Mouse (Mus musculus) forebrain, embryonic 12.5 days (tissue): ENCODE data around the gene Adamts8. TPM values are rescaled to one million over a fixed set of nuclear protein-coding genes. Genes with fewer than 3 reads are reported as not detected.

Experiments
- ATAC-seq: fragments of 200-750 bp; cut with Nextera tagmentation; 2 replicates; pipeline ENCODE4 v1.8.0; 2017; ENCODE audit warnings: moderate TSS enrichment; ENCODE audit not compliant: low FRiP score
- H3K27ac ChIP-seq: fragments of 300-500 bp; sonication (generic); 2 replicates; pipeline ENCODE4 v1.5.1; 2016; ENCODE audit warnings: mild to moderate bottlenecking
- H3K27me3 ChIP-seq: fragments of 300-500 bp; sonication (generic); 2 replicates; pipeline ENCODE4 v1.6.1; 2016; ENCODE audit warnings: mild to moderate bottlenecking
- H3K36me3 ChIP-seq: fragments of 300-500 bp; sonication (generic); replicated peaks from 2 replicates; pipeline ENCODE4 v1.6.1; 2016; ENCODE audit warnings: mild to moderate bottlenecking
- H3K4me1 ChIP-seq: fragments of 300-500 bp; sonication (generic); 2 replicates; pipeline ENCODE4 v1.6.1; 2016
- H3K4me2 ChIP-seq: fragments of 300-500 bp; sonication (generic); 2 replicates; pipeline ENCODE4 v1.6.1; 2016; ENCODE audit warnings: mild to moderate bottlenecking, moderate library complexity
- H3K4me3 ChIP-seq: fragments of 300-500 bp; sonication (generic); replicated peaks from 2 replicates; pipeline ENCODE4 v1.5.1; 2016; ENCODE audit warnings: mild to moderate bottlenecking
- H3K9ac ChIP-seq: fragments of 300-500 bp; sonication (generic); 2 replicates; pipeline ENCODE4 v1.6.1; 2016; ENCODE audit warnings: mild to moderate bottlenecking
- H3K9me3 ChIP-seq: fragments of 300-500 bp; sonication (generic); 2 replicates; pipeline ENCODE4 v1.6.1; 2016
- WGBS: fragments of 180-500 bp; shearing (Covaris S2); methylation state at CpG from one replicate; pipeline ENCODE4 v1.1.7; 2016; 5-methylcytosine and 5-hydroxymethylcytosine counted together
- polyA plus RNA-seq: library from polyadenylated mRNA; unstranded; fragments of >200 nt; fragmentation: Nextera tagmentation; extraction: Ambion mirVana; gene quantifications from 2 replicates; pipeline ENCODE4 v1.2.1, GENCODE M21; 2016

The Adamts8 gene
- polyA plus RNA-seq, 1 experiment from 2014 or later: 0.60 TPM

- H3K9ac ChIP-seq: no peak overlapping the region
- no peaks in the 10 kb centered on the region for H3K9me3 ChIP-seq
- H3K4me1 ChIP-seq: no peaks in the 10 kb centered on the region
- H3K4me3 ChIP-seq: no peak overlapping the region
- H3K36me3 ChIP-seq: no peaks in the 10 kb centered on the region
- ATAC-seq: no peak
- 85% methylated on average over 3 of the region's 3 CpGs for WGBS
- H3K4me2 ChIP-seq: no peak overlapping the region
- no peaks in the 10 kb centered on the region for H3K27me3 ChIP-seq
- no peak overlapping the region for H3K27ac ChIP-seq
These were observed 67.7 kb downstream of the Adamts8 start for GRCm38 (mm10) chr9:31010040-31010439.

- Histone ChIP-seq H3K9me3 (no peaks in the 10 kb centered on the region), H3K4me3 (no peak overlapping the region), H3K27ac (no peak overlapping the region), H3K4me2 (no peak overlapping the region), H3K36me3 (no peaks in the 10 kb centered on the region), H3K27me3 (no peaks in the 10 kb centered on the region), H3K9ac (no peak overlapping the region), H3K4me1 (no peaks in the 10 kb centered on the region)
- 92% methylated on average over 3 of the region's 3 CpGs for WGBS
- no peak for ATAC-seq
These were observed 68.4 kb downstream of the Adamts8 start for GRCm38 (mm10) chr9:31010749-31011148.

- Histone ChIP-seq H3K9ac (no peak overlapping the region), H3K27ac (no peak overlapping the region), H3K4me1 (no peaks in the 10 kb centered on the region), H3K36me3 (no peaks in the 10 kb centered on the region), H3K27me3 (no peaks in the 10 kb centered on the region), H3K4me3 (no peak overlapping the region), H3K4me2 (no peak overlapping the region), H3K9me3 (no peaks in the 10 kb centered on the region)
- WGBS: 68% methylated on average over 1 of the region's 1 CpGs
- no peak for ATAC-seq
These were observed 69.2 kb downstream of the Adamts8 start for GRCm38 (mm10) chr9:31011533-31011932.

GRCm38 (mm10) chr9:31012674-31013073 is 70.3 kb downstream of the Adamts8 start:
- Histone ChIP-seq H3K4me1 (no peaks in the 10 kb centered on the region), H3K4me3 (no peak overlapping the region), H3K9ac (no peak overlapping the region), H3K4me2 (no peak overlapping the region), H3K36me3 (no peaks in the 10 kb centered on the region), H3K27me3 (no peaks in the 10 kb centered on the region), H3K27ac (no peak overlapping the region), H3K9me3 (no peaks in the 10 kb centered on the region)
- WGBS: 90% methylated on average over 4 of the region's 4 CpGs
- ATAC-seq: no peak

GRCm38 (mm10) chr9:31013415-31013814 is 71.1 kb downstream of the Adamts8 start:
- no peak overlapping the region for H3K4me3 ChIP-seq
- WGBS: 82% methylated on average over 4 of the region's 4 CpGs
- H3K27ac ChIP-seq: no peak overlapping the region

More at GRCm38 (mm10) chr9:31013415-31013814, 71.1 kb downstream of the Adamts8 start:
- Histone ChIP-seq H3K4me2 (no peak overlapping the region), H3K27me3 (no peaks in the 10 kb centered on the region), H3K4me1 (no peaks in the 10 kb centered on the region), H3K9me3 (no peaks in the 10 kb centered on the region), H3K9ac (no peak overlapping the region), H3K36me3 (no peaks in the 10 kb centered on the region)
- no peak for ATAC-seq

Other genes starting within 250 kb of the Adamts8 start
- 7.1 and 7.2 TPM in 2 replicates for gene Adamts15, start 20.1 kb upstream of the Adamts8 start, polyA plus RNA-seq
- 6.0 and 6.1 TPM in 2 replicates for gene Zbtb44, start 88.1 kb downstream of the Adamts8 start, polyA plus RNA-seq
- 2.1 and 2.5 TPM in 2 replicates for gene St14, start 189.3 kb downstream of the Adamts8 start, polyA plus RNA-seq